Mouse (Mus musculus): ENCODE results near the gene Irf4.
A peak's percentile ranks its signal among the peaks of the same experiment; 100 is the strongest.

The Irf4 gene

DNA sequence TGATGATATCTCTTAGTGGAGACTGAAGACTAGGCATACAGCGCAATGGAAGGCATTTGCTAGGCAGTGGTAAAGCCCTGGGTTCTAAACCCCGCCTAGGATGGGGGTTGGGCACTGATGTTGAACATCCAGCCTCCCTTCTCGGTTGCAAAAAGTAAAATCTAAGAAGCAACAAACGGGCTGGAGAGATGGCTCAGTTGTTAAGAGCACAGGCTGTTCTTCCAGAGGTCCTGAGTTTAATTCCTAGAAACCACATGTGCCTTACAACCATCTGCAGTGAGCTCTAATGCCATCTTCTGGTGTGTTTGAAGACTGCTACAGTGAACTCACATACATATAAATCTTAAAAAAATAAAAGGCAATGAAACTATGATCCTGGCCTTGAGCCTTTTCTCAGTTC, 13.2 kb downstream of the Irf4 start:
- no peak for DNase-seq (ENCODE audit: low read depth, low spot score)

DNA sequence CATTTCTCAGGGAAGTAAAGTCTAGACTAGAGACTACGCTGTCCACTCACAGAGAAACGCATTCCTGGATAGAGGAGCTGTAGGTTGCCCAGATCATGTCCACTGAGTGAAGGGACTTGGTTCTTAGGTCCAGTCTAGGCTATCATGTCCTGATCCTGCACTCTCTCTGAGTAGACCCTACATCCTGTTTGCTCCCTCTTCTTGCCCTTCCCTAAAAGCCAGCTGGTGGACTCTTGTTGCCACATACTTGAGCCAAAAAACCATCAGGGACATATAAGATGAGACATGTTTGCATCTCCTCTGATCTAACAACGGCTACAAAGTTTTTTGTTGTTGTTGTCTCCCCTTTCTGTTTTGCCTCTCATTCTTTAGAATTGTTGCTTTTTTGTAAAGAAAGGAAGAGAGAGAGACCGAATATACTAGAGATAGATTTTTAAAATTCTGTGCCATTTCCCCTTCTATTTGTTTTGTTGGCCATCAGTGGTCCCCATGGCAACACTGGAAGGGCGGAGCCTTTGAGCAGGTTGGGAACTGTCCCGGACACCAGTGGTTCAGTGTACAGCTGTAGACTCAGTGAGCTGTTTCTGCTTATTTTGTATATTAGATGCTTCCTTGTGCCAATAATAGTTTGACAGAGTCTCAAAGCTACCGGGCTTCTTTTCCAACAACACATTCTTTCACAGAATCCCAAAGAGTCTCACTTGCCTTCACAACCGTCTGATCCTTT, 15.2 kb downstream of the Irf4 start:
- DNase-seq (ENCODE audit: low read depth, low spot score), result no peak

DNA sequence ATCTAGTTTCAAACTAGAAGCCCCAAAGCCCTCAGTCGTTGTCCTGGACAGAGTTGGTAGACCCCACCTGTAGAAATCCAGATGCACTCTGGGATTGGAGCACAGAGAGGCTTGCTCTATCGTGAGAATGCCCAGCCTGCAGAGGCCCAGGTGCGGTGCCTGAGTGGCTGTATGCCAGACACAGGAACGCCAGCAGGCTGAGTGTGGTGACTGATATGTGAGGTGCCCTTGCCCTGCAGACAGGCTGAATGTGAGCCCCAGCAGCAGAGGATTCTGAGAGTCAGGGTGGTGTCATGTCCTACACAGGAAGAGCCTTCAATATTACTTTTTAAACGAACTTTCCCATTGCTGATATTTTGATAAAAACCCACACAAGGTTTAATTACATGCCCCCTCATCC, 16.9 kb downstream of the Irf4 start:
- DNase-seq (ENCODE audit: low read depth, low spot score), result no peak

DNA sequence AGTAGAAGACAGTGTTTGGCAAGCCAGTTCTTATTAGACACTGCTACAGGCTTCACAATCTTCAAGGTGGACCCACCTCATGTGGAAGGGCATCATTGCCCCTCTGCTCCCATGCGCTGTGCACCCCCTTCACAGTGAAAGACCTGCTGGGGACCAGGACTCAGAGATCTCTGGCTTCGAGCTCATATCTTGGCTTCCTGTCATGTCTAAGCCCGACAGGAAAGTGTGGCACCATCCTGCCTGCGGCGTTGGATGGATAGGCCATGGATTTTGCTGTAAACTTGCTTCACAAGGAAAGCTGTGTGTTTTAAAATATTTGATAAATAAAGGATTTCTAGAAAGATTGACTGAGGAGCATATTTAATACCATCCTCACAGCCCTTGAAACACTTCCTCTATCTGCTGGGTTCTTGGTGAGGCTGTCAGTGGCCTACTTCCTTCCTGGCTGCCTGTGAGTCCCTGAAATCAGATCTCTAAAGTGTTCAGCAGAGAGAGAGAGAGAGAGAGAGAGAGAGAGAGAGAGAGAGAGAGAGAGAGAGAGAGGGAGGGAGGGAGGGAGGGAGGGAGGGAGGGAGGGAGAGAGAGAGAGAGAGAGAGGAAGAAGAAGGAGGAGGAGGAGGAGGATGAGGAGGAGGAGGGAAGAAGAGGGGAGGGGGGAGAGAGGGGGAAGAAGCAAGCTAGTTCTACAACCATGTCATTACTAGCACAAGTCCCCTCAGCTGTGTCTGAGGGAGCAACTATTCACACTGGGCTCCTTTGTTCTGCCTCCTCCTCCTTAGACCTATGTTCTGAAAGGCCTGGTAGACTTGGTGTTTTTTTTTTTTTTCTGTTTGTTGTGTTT, 17.8 kb downstream of the Irf4 start:
- no peak for DNase-seq (ENCODE audit: low read depth, low spot score)

DNA sequence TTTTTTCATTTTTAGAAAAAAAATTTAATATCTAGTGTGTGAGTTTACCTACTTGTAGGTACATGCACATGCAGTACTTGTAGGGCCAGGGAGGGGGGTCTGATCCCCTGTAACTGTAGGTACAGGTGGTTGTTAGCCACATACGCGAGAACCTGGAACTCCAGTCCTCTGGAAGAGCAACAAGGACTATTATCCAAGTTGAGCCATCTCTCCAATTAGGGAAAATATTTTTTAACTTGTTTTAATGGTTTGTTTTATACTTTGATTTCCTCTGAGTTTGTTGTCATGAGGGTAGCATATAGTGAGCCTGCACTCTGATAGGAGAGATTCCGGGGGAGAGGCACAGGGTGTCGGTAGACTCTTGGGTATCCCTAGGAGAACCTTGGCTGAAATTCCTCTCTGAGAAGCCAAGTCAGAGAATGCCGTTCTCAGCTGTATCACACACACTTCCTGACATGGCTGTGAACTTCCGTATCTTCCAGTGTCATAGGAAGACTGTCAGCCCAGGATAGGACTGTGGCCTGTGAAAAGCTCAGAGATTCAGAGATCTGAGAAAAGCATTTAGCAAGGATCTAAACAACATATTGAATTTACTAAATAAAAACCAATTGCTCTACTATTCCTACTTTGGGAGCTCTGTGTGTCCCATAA, 18.6 kb downstream of the Irf4 start:
- no peak for DNase-seq (ENCODE audit: low read depth, low spot score)

DNA sequence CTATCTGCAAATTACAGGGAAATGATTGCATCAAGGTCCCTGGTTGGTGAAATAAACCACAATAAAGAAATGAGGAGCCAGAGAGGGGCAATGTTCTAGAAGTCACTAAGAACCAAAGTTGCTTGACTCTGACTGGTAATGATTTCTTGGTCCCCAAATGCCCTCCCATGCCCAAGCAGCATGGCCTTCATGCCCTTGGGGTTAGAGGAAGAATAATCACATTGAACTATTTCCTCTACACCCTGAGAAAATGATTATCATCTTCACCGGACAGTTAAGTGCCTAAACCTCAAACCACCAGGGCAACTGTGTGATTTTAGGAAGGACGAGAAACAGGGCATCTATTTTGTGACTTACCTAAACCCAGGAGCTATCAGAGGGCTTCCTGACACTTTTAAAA, 27.0 kb downstream of the Irf4 start:
- no peak for DNase-seq (ENCODE audit: low read depth, low spot score)

DNA sequence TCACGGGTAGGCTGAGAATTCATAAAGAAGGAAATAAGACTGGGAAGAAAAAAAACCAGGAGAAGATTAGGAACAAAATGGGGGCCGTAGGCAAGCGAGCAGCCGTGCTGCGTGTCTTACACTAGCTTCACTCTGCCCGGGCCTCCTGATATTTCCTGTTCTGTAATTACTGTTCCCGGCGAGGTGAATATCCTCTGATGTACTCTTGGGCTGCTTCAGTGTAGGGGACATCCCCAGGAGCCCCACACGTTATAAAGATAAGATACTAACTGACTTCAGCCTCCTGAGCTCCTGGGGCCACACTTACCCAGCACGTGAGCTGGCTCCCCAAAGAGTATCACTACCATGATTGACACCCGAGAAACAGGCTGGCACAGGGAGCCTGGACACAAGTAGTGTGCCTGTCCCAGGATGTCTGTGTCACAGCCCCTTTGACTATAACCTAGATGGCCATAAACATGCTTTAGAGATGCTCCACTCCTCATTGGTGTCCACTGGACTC, 28.7 kb downstream of the Irf4 start:
- no peak for DNase-seq (ENCODE audit: low read depth, low spot score)

DNA sequence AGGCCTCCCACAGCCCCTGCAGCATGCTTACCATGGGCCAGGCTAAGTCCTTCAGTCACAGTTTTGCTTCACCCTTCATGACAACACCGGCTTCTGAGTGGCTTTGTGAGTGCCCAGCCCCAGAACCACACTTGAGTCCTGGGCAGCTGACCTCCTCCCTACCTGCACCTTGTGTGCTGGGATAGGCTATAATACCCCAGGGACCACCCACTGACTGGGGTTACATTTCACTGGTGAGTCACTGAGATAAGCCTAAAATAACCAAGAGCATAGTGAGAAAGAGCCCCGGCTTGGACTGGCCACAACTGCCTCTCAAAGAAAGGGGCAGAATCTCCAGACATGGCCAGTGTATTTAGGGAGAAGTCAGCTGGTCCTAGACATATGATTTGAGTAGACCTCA, 32.9 kb downstream of the Irf4 start:
- no peak for DNase-seq (ENCODE audit: low read depth, low spot score)

DNA sequence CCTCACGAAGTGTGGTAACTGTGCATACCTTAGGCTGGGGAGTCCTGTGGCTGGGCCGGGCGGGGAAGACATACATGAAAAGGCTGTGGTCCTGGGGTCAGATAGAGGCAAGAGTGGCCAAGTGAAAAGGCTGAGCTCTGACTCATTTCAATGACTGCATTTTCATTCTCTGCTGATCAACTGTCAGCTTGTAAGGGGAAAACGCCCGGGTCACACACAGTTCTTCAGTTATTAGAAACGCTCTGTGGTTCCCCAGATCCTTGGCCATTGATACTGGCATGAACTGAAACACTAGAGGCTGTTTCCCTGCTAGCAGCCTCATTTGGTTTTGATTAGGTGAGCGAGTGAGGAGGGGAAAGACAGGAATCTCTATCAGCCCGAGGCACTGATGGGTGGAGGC, 33.4 kb downstream of the Irf4 start:
- DNase-seq (ENCODE audit: low read depth, low spot score), result no peak

DNA sequence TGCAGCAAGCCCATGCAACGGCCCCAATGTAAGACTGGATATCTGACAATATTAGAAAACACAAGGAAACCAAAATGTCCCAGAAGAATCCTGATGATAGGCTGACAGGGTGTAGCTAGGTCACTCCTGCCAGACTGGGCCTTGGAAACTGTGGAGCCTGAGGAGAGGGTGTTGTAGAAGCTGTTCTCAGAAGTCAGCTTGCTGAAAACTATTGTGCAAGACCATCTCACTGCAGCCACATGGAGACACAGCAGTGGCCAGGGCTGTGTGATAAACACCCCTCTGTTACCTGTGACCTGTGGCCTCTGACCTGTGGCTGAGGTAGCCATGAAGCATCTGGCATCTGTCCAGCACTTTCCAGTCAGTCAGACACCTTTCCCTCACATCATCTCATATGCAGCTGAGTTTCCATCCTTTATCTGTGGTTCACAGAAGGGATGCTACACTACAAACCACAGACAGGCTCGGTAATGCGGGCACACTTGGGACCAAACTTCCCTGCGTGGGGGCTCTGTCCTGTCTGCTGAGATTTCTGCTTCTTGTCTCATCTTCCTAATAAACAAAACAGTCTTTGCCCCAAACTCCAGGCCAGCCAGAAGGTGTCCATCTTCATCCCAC, 36.5 kb downstream of the Irf4 start:
- no peak for DNase-seq (ENCODE audit: low read depth, low spot score)

DNA sequence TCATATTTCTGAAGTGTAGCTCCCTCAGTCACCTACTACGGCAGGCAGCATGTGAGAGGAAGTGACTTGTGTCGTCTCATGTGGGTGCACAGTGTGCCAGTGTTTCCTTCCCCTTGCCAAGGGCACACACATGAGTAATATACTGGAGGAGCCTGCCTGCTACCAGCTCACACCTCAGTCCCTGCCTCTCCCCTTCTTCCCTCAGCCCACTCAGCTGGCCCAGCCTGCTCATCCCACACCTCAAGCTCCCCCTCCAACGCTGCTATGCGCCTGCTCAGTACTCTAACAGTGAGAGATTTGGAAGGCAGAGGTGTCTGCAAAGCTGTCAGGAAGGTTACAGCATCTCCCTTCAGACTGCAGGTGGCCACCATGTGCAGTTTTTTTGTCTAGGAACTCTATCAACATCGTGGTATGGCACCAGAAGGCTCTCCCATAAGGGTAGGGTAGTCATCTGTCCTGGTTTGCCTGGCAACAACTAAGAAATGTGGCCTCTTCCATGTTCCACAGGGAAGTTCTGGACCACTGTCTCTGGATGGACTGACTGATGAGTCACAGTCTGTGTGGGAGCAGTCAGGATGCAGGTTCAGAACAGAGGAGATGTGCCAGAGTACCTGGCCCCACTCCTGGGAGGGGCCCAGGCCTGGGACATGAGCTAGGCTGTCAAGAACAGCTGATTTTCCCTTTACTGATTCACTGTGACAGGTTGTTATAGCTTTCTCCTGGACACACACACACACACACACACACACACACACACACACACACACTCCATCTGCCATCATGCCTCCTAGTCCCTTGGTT, 37.4 kb downstream of the Irf4 start:
- DNase-seq (ENCODE audit: low read depth, low spot score), result no peak

DNA sequence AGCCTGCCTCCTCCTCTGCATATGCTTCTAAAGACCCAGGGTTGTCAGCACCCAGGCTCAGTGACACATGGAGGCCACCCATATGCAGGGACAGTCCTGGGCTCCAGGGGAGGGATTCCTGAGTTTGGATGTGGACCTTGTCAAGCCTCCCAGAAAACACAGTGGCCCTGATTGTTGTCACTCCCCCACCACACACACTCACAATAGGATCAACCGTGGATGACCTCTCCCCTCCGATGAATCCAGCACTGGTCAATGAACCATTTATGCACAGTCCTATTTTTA, 38.0 kb downstream of the Irf4 start:
- DNase-seq (ENCODE audit: low read depth, low spot score), result no peak

DNA sequence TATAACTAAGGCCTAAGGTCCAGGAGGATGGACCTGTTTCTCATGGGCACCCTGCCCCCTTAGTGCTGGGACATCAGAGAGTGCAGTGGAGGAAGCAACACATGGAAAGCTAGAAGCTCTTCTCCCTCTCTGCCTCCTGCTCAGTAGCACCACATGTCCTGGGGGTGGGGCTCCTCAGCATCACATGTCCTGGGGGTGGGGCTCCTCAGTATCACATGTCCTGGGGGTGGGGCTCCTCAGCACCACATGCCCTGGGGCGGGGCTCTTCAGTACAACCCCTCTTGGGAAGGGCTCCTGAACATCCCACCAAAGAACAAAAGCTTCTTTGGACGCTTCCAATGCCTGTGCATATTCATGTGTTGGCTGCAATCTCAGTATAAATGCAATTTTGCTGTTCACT, 38.5 kb downstream of the Irf4 start:
- DNase-seq (ENCODE audit: low read depth, low spot score), result peak; percentile 58

DNA sequence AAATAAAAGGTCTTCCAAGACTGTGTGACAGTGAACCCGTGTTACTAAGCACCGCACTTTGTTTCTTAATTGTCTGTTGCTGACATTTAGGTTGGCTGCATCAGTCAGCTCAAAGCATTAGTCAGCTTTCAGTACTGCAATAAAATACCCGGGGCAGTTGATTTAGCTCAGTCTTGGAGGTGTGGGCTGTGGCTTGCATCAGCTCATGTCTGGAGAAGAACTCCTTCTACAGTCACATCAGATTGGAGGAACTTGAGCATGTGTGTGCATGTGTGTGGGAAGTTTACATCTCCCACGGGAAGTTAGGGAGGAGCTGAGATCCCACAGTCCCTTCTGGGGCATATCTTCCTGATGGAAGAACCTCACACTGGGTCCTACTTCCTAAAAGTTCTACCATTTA, 38.9 kb downstream of the Irf4 start:
- DNase-seq (ENCODE audit: low read depth, low spot score), result no peak

DNA sequence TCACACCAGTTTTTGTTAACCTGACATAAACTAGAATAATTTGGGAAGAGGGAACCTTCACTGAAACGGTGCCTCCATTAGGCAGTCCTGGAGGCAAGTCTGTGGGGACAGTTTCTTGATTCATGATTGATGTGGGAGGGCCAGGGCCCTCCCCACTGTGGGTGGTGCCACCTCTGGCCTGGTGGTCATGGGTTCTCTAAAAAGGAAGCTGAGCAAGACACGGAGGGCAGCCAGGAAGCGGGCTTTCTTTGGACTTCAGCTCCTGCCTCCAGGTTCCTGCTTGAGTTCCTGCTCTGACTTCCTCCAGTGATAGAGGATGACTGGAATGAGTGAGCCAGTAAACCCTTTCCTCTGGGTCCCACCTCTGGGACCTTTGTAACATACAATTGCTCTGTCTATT, 39.4 kb downstream of the Irf4 start:
- no peak for DNase-seq (ENCODE audit: low read depth, low spot score)

DNA sequence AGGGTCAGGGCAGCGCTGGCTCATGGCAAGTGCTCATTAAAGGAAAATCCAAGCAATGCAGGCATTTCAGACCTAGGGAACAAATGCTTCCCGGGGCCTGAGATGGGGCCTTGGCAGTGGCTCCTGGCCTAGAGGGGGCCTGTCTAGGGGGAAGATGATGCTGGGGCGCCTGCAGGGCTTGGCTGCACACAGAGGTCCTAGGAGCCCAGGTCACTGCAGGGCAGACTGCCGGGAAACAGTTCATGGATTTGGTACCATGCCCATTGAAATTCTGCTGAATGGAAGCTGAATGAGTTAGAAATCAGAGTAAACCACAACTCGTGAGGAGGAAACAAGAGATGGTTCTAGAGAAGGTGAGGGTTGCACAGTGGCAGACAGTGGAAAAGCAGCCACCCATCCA, 41.0 kb downstream of the Irf4 start:
- DNase-seq (ENCODE audit: low read depth, low spot score), result no peak

DNA sequence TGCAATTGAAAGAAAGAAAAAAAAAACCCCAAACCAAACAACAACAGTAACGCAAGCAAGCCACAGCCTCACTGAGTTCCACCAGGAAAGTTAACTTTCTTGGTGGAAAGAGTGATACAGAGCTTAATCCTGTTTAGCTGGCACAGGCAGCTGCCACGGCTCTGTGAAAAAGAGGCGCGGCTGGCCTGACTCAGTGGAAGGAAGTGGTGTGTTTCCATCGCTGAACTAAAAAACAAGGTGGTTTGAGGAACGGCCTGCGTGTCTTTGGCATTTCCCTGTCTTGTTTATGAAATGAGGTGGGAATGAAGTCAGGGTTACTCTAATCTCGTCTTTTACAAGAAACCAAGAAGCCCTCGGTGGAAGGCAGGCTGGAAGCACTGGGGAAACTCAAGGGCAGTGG, 43.3 kb downstream of the Irf4 start:
- DNase-seq (ENCODE audit: low read depth, low spot score), result no peak

DNA sequence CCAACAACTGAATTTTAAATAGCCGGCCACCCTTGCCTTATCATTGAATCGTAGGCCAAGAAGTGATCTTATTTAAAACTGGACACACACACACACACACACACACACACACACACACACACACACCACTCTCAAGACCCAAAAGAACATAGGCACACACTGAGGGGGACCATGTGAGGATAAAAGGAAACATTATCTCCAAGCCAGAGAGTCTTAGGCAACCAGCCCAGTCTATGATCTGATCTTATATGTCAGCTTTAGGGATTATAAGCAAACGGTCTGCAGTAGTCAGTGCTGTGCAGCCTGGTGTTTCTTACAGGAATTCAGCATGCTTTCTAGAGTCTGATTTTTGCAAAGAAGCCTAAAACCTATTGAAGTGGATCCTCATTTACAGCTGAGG, 43.7 kb downstream of the Irf4 start:
- DNase-seq (ENCODE audit: low read depth, low spot score), result no peak

DNA sequence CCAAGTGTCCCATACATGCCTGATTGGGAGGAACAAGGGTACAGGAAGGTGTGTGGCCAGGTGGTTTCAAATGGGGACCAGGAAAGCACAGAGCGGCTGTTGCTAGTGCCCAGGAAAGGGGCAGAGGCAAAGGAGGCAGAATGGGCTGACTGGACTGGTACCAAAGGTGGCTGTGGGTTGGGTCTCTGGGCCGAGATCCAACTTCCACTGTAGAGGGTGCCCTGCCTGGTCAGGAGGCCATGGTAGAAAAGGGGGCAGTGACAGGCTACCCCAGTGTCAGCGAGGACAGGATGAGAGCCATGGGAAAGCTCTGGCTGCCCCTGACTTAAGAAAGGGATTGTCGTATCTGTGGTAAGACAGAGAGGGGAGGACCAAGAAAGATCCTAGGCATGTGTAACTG, 44.2 kb downstream of the Irf4 start:
- DNase-seq (ENCODE audit: low read depth, low spot score), result no peak

DNA sequence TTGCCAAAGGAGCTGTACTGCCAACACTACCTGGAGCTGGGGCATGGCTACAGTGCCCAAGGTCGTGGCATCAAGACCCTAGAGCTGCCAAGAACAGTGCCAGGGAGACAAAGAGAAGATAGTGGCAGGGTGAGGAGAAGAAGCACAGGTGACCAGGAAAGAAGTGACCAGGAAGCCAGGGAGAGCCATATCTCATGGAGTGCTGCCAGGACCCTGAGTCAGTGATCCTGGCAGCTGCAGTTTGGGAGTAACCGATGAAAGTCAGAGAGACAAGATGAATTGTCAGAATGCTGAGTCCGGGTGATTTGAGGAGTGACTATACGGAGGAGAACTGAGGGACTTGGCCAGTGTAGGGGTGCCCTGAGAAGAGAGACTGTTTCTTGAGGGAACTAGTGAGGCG, 44.6 kb downstream of the Irf4 start:
- DNase-seq (ENCODE audit: low read depth, low spot score), result no peak

DNA sequence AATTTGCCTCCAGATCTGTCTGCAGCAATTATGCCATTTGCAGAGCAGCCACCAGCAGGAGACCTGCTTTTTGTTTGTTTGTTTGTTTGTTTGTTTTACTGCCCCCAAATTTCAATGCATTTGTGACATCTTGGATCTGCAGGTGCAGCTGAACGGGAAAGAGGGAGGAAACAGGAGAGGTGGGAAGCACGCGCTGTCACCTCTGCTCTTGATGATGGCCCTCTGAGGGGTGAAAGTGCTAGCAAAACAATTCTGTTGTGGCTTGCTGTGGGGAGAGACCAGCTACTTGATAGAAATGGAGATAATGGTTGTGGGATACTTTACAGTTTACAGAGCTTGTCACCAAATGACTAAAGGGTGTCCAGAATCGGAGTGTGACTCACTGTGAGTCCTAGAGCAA, 46.9 kb downstream of the Irf4 start:
- DNase-seq (ENCODE audit: low read depth, low spot score), result no peak

DNA sequence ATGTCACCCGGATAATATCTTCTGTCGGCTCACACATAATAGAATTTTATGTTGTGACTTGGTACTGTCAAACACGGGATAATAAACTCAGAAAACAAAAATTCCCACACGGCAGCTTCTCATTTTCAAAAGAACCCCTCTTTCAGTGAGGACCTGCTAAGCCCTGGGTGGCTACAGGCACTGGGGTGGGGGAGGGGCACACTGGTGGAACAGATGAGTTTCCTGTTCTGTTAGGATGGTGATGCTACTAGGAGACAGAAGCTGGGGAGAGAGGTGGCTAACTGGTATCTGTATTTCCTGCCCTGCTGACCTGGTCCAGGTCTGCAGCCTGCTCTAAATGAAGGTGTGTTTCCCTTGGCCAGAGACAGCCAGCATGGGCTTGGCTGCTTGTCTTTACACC, 52.9 kb downstream of the Irf4 start:
- no peak for DNase-seq (ENCODE audit: low read depth, low spot score)
